Mouse (Mus musculus) gastrocnemius, postnatal 4 days (tissue): ENCODE measurements around the gene Gas6. TPM values are rescaled to one million over a fixed set of nuclear protein-coding genes. Genes with fewer than 3 reads are reported as not detected.

ENCODE experiments used
- DNase-seq, 2 experiments: peaks; one replicate each; pipeline ENCODE4 v3.0.0; 2021 to 2022; ENCODE audit warnings: low spot score in 2 of 2, mixed read lengths in 2 of 2
- total RNA-seq, 2 experiments: library from RNA; stranded (reverse); gene quantifications; 2 replicates each; pipeline ENCODE4 v1.2.3; 2021

Gas6 gene
- total RNA-seq, 2 experiments from 2014 or later = 111 to 121 TPM

DNA sequence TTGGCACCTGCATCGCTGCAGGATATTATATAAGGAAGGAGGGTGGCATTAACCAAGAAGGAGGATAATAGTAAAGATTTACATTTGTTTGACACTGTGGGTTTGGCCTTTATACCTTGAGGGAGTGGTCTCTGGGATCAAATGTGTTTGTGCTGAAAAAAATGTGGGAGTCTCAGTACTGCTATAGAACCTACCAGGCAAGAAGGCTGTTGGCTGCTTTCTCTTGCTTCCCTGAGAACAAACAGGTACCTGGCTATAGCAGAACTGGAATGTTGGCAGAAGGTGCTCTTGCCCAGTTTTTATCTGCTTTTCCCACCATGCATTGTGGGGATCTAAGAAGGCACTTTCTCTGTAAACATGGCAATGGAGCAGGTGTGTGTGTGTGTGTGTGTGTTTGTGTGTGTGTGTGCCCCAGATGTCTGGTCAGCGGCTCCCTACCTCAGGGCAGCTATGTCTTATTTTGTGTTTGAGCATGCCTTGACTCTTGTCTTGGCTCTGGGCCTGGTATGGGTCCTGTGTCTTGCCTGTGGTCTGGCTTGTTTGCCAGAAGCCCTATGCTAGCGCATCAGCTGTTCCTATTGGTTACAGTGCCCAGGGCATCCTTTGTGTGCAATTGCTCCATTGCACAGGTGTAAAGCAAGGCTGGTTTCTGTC is 13.1 kb upstream of the Gas6 start:
- DNase-seq = no peak

- DNase-seq = peak; percentile 52 to 67
Measured at GRCm38 (mm10) chr8:13506849-13507248, 12.6 kb upstream of the Gas6 start.

- DNase-seq = no peak
Measured at GRCm38 (mm10) chr8:13504894-13505674, 10.8 kb upstream of the Gas6 start.

DNA sequence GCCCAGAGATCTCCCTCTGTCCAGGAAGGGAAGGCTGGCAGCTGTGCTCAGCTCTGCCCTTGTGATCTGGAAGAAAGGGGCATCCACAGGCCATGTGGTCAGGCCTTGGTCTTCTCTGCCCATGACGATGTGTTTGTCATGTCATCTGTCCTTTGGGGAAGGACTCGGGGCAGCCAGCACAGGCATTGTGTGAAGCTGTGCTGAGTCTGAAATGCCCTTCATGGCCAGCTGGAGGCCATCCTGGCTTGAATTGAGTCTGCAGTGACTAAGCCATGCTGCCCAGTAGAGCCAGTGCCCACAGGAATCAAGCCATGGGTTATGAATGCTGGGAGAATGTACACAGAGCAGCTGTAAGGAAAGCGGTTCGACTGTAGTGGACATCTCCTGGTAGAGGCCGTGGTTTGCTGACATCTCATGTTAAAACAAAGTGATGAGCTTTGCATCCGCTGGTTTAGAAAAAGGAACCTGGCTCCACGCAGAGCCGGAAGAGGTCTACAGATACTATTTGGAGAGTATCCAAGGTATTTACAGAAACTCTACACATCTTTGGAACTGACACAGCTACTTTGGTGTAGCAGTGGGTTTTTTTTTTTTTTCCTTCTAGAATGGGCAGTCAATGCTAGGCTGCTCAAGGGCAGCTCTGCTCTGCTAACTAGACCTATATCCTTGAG is 9.8 kb upstream of the Gas6 start:
- no peak for DNase-seq

- DNase-seq = no peak
Measured at GRCm38 (mm10) chr8:13501221-13501620, 6.9 kb upstream of the Gas6 start.

DNA sequence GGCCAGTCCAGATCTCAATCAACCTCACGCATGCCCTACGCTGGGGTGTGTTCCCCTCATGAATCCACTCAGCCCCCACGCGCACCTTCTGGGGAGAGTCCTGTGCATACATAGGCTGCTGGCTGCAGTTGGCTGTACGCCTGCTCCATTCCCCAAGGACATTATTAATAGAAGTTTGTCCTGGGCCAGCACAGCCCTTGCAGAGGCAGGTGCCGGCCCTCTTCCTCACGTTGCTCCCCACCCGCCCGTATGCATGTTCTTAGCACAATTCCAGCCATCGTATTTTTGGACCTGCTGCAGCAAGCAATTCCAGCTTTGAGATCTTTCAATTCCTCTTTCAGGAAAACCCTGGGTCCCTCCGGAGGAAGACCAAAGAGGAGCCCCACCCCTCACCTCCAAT is 1.3 kb downstream of the Gas6 start:
- DNase-seq = peak in 1 of 2 experiments; percentile 55

GRCm38 (mm10) chr8:13492198-13492995 is 1.9 kb downstream of the Gas6 start:
- DNase-seq = peak in 1 of 2 experiments; percentile 45

- DNase-seq = no peak
Measured at GRCm38 (mm10) chr8:13491491-13492010, 2.7 kb downstream of the Gas6 start.

- DNase-seq = no peak
Measured at GRCm38 (mm10) chr8:13489986-13490910, 4.0 kb downstream of the Gas6 start.

DNA sequence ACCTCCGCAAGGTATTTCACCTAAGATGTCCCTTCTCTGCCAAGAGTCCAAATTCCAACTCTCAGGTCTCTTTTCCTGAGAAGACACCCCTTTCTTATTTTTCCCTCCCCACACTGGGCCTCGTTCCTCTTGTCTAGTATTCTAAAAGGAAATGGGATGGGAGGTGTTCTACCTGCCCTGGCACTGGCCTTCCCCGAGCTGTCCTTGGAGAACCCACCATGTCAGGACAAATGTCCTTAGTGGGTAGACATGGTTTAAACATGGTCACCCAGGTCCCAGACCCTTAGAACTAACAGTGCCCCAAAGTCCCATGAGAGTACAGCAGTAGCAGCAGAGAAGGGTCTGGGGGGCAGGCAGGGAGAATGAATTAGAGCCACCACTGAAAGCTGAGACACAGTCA is 4.9 kb downstream of the Gas6 start:
- DNase-seq = no peak

- no peak for DNase-seq
Measured at GRCm38 (mm10) chr8:13483191-13483590, 11.1 kb downstream of the Gas6 start.

- no peak for DNase-seq
Measured at GRCm38 (mm10) chr8:13482101-13482801, 12.0 kb downstream of the Gas6 start.

GRCm38 (mm10) chr8:13481596-13481995 is 12.7 kb downstream of the Gas6 start:
- DNase-seq = no peak

DNA sequence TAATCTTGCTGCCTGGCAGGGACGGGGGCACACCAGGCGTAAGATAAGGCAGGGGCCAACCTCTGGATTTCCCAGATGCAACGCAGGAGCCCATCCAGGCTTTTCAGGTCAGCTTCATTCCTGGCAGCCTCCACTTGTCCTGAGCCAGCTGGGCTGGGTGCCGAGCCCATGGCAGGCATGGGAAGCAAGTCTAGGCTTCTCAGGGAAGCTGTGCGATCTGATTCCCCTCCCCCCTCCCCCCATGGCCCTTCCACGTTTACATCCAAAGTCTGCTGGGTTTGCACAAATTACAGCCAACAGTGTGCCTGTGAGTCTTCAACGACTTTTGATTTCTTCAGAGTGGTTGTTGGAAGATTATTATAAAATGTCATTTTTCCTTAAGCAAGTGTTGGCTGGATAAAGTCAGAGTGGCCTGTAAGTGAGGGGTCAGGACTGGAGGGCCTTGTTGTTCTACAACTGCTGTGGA is 13.2 kb downstream of the Gas6 start:
- DNase-seq = no peak

DNA sequence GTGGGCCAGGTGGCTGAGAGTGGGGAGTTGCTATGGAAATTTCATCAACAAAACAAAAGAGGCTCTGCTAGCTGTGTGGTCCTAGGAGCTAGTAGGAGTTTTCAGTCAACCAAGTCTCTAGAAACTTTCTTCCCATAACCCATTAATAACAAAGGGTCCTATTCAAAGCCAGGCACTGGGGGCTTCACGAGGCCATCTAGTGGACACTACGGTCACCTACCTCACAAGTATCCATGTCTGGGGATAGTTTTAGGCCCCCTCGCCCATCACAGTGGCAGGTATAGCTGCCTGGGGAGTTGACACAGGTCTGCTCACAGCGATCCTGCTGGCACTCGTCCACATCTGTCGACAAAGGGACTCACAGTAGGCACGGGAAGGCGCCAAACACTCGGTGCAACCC is 18.4 kb downstream of the Gas6 start:
- no peak for DNase-seq

GRCm38 (mm10) chr8:13472284-13472683 is 22.0 kb downstream of the Gas6 start:
- DNase-seq = peak in 1 of 2 experiments; percentile 44

DNA sequence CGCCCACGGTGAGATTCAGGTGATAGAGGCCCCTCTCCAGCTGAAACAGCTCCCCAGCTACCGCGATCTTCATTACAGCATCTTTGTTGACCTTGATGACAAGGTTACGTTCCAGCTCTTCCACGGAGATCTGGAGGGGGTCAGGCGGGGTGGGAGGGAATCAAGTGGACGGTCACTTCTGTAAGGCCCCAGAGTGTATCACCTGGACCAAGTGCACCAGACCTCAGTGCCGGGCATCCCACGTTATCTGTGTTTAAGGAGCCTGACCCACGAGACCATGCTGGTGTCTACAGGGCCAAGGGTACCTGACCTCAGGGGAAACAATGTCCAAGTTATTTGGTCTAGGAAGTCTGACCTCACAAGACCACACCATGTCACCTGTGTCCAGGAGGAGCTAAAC is 22.8 kb downstream of the Gas6 start:
- DNase-seq = no peak

DNA sequence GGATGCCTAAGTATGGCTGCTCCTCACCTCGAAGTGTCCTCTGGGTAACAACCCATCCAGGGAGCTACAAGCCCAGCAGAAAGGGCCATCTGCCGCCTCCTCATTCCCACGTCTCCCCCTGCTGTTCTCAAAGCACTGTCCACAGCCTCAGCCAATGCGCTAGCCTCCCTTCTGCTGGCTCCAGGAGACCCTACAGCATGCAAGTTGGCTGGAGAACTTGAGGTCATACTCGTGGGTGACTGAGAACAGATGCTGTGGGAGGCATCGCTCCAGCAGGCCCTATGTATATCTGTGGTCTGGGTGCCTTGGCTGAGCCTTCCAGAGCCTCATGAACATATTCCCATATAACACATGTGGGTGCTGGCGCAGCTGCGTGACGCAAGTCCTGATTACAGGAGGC is 25.6 kb downstream of the Gas6 start:
- no peak for DNase-seq

GRCm38 (mm10) chr8:13466989-13467388 is 27.3 kb downstream of the Gas6 start:
- no peak for DNase-seq
